Mouse (Mus musculus) T-cell, adult 66 days (primary cell): ENCODE data around the gene Srl. TPM values are rescaled to one million over a fixed set of nuclear protein-coding genes. Genes with fewer than 3 reads are reported as not detected.

ENCODE experiments used
- total RNA-seq, 2 experiments: library from RNA; stranded (reverse); gene quantifications; 3 replicates in 1 of 2; 4 replicates in 1 of 2; pipeline ENCODE4 v1.2.4; 2023

Srl gene
- total RNA-seq, result 1 to 10 TPM in 1 of 2 experiments, under 1 TPM in 1; 0.53 to 1.5 TPM

DNA sequence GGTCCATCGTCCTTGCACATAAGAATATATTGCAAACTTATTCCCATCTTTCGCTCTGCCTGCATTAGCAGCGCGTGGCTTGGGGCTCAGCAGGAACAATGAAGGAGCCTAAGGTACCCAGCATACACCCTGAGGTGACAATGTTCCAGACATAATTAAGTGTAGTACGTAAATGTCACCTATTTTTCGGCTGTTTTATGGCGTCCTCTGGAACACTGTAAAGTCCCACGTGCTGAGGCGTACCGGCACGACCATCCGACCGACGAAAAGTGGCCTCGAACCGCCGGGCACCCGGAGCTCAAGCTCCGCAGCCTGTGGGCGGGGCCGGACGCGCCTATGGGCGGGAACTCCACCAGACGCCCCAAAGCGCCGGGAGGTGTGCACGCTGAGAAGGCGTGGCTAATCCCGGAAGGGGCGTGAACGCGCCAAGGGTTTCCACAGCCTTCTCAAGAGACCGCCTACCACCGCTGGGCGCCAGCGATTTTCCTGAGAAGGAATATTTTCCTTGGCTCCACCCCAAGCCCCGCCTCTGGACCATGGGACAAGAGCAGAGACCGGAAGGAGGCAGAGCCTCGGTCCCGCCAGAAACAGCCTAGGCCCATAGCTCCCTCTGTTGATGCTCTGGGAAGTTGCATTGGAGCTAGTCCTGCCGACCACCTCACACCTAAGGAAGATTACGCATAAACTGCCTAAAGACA lies at the start of gene Srl:
Srl (minus strand) TSS at position 316 of the 698 bp plus-strand sequence.

DNA sequence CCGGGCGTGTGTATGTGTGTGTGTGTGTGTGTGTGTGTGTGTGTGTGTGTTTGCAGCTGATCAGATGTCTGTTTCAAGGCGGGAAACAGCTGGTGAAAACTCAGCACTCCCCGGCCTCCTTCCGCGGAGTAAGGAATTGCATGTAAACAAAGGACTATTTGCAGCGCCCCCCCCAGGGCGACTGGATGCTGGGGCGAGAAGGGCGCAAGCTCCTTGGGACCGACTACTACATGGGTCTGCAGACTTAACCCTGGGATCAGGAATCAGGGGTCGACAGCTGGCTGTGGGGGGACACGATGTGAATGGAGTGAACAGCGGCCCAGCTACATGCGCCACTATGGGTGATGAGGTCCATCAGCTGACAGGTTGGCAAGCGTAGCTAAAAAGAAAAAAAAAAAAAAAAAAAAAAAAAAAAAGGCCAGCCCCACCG lies 18.1 kb upstream of the Srl start, which contains the start of gene Tfap4:
Tfap4 (minus strand) TSS at position 140 of the 430 bp plus-strand sequence.

Other genes starting within 250 kb of the Srl start
- 1 to 10 TPM; 1.7 to 2.1 TPM for gene Adcy9, start 121.3 kb downstream of the Srl start, total RNA-seq
- 10 to 100 TPM; 24.3 to 24.8 TPM for gene Tfap4, start 18.0 kb upstream of the Srl start, total RNA-seq
- gene Glis2, start 52.9 kb upstream of the Srl start, total RNA-seq, result under 1 TPM; 0.23 to 0.62 TPM
- 10 to 100 TPM; 46.5 to 52.6 TPM for gene Pam16, start 83.2 kb upstream of the Srl start, total RNA-seq
- gene Vasn, start 98.1 kb upstream of the Srl start, total RNA-seq, result not detected
- gene Dnaja3, start 98.2 kb upstream of the Srl start, total RNA-seq, result 10 to 100 TPM; 24.4 to 29.3 TPM
- 100 to 1,000 TPM; 168 to 171 TPM for gene Coro7, start 138.0 kb upstream of the Srl start, total RNA-seq
- gene Nmral1, start 177.5 kb upstream of the Srl start, total RNA-seq, result 1 to 10 TPM; 3.0 to 3.2 TPM
- gene Hmox2, start 184.5 kb upstream of the Srl start, total RNA-seq, result 10 to 100 TPM; 38.4 to 43.3 TPM
- gene Cdip1, start 248.5 kb upstream of the Srl start, total RNA-seq, result 10 to 100 TPM; 43.9 to 46.7 TPM